Mouse (Mus musculus): ENCODE data around the gene Mkln1.
"Not testable (repeated sequence)": the region's sequence is repeated elsewhere in the genome, so short reads cannot be mapped to it uniquely, and the experiment has no call there.

Gene Mkln1

DNA sequence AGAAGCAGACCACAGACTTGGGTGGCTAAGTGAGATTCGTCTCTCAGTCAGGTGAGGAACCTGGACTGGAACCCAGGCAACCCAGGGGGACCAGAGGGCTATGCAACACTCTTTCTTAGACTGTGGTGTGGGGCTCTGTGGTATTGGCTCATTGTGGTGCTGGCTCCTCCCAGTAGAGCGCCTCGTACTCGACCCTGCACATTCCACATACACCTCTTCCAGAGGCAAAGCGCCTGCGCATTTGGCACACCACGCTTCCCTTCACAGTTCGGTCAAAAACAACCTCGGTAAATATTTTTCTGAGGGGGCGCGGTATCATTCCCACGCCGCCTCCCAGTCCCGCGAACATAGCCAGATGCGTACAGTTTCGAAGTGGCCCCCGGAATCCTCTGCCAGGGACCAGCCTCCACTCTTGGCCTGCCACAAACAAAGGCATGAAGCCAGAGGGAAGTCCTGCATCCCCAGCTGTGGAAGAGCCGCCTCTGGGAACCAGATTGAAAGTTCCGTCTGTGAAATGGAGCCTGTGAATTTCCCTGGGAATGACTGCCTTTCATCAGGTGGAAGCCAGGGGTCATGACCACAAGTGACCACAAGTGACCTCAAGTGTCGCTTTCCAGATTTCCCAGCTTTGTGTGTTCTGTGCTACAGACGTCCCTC is 152.5 kb downstream of the Mkln1 start:
- DNase-seq (ENCODE audit: low spot score in 2 of 2) = no peak

DNA sequence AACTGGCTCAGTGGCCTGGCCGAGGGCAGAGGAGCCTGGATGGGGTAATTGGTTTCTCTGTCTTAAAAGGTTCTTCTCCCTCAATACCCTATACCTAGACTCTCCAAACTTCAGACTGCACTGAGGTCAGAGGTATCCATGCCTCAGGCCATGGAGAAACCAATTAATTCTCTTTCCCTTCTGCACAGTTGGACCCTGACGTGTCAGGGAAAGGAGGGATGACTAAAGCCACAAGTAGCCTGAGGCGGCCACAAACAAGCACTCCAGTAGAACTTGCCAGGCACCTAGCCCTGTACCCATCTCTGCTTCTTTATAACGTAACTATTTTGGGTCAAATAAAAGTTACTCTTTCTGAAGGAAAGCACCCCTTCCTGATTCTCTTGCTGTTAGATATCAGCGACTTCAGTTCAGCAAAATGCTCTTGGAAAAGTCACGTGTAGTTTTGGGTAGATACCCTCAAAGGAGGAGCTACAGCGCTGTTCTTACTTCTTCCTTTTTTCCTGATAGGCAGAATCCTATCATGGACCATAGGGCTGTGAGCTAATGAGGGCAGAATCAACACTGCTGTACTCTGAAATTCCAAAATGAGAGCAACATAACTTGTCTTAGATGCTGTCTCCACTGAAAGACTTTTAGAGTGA is 158.0 kb downstream of the Mkln1 start:
- DNase-seq (ENCODE audit: low spot score in 2 of 2) = no peak

- DNase-seq (ENCODE audit: low spot score in 2 of 2) = no peak
Measured at GRCm38 (mm10) chr6:31560138-31560959, 161.8 kb downstream of the Mkln1 start.

DNA sequence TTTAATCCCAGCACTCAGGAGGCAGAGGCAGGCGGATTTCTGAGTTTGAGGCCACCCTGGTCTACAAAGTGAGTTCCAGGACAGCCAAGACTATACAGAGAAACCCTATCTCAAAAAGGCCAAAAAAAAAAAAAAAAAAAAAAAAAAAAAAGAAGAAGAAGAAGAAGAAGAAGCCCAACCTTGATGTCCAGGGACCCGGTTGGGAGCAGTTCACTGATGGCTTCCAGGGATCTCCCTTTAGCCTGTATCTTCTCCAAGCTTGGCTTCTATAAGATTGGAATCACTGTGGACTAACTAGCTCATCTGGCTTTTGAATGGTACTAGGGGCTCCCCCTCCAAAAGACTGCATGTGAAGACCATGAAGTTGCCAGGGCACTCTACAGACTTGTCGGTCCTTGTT is 163.4 kb downstream of the Mkln1 start:
- not testable (repeated sequence) for DNase-seq (ENCODE audit: low spot score in 2 of 2)

GRCm38 (mm10) chr6:31562371-31563080 is 164.0 kb downstream of the Mkln1 start:
- no peak for DNase-seq (ENCODE audit: low spot score in 2 of 2)

DNA sequence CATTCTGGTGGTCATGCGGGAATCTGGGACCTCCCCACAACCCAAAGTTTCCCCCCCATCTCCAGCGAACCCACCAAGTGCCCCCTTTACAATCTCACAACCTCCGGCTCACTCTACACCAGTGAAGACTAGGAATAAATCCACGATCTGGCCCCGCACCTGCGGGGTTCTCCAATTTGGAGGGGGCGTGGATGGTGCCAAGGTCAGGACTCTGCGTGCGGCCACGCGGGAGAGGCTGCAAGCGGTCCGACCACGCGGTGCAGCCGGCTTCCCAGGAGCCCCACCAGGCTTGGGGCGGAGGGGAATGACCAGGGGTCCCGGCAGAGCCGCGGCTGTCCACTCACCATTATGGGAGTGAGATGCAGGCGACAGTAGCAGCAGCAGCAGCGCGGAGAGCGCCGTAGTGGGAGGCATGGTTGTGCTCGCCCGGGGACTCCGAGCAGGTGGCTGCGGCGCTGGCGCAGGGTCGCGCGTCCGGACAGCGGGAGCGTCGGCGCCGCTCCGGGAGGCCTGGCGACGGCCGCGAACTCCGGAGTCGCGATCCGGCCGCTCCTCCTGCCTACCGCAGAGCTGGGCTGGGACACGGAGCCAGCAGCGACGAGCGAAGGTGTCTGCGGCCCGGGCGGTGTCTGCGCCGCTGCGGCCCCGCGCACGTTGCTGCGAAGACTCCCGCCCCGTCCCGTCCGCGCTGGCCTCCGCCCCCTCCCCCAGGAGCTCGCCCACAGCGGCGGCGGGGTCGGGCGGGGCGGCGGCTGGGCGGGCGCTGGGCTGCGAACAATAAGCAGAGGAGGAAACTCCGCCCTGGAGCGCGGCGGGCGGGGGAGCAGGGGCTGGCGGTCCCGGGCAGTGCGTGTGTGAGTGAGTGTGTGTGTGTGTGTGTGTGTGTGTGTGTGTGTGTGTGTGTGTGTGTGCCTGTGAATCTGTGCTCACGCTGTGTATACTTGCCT is 165.0 kb downstream of the Mkln1 start, which contains the start of gene Podxl:
TSS of gene Podxl (minus strand) at position 747 of the 947 bp plus-strand sequence.
- peak; percentile 30 to 49 for DNase-seq (ENCODE audit: low spot score in 2 of 2)

- no peak for DNase-seq (ENCODE audit: low spot score in 2 of 2)
Measured at GRCm38 (mm10) chr6:31564182-31564531, 165.6 kb downstream of the Mkln1 start.

- DNase-seq (ENCODE audit: low spot score in 2 of 2) = no peak
Measured at GRCm38 (mm10) chr6:31564901-31565391, 166.4 kb downstream of the Mkln1 start.

Measured in right cerebral cortex, postnatal 36 days (tissue).